Mouse (Mus musculus) liver, adult 2 months (tissue): ENCODE data around the gene Dcpp2. TPM values are rescaled to one million over a fixed set of nuclear protein-coding genes. Genes with fewer than 3 reads are reported as not detected.
A peak's percentile ranks its signal among the peaks of the same experiment; 100 is the strongest.
"Not testable (repeated sequence)": the region's sequence is repeated elsewhere in the genome, so short reads cannot be mapped to it uniquely, and the experiment has no call there.

Experiments used
- DNase-seq: peaks from one replicate; pipeline ENCODE4 v3.0.0-alpha.2; 2011; ENCODE audit warnings: low read depth, low spot score; ENCODE audit errors: extremely low read depth
- H3K27ac ChIP-seq: fragments of 200-500 bp; replicated peaks from 2 replicates; pipeline ENCODE4 v1.5.1; 2012; ENCODE audit warnings: low read depth, mild to moderate bottlenecking, control low read depth, inconsistent platforms, low read length; ENCODE audit not compliant: insufficient read depth
- H3K27me3 ChIP-seq: fragments of 200-500 bp; 2 replicates; pipeline ENCODE4 v1.6.1; 2012; ENCODE audit warnings: mild to moderate bottlenecking, moderate library complexity, low read length, inconsistent platforms; ENCODE audit not compliant: control insufficient read depth, insufficient read depth
- H3K36me3 ChIP-seq: fragments of 200-500 bp; 2 replicates; pipeline ENCODE4 v1.6.1; 2012; ENCODE audit warnings: low read length, inconsistent platforms; ENCODE audit not compliant: control insufficient read depth, insufficient read depth
- H3K4me1 ChIP-seq: fragments of 200-500 bp; 2 replicates; pipeline ENCODE4 v1.6.1; 2011; ENCODE audit warnings: low read length; ENCODE audit not compliant: control insufficient read depth, insufficient read depth
- H3K4me3 ChIP-seq: fragments of 200-500 bp; 2 replicates; pipeline ENCODE4 v1.5.1; 2011; ENCODE audit warnings: low read depth, mild to moderate bottlenecking, control low read depth, low read length, moderate library complexity; ENCODE audit not compliant: insufficient read depth
- H3K79me2 ChIP-seq: fragments of 200-500 bp; 2 replicates; pipeline ENCODE4 v1.6.1; 2012; ENCODE audit warnings: inconsistent platforms, mild to moderate bottlenecking, low read length, moderate library complexity; ENCODE audit not compliant: control insufficient read depth, insufficient read depth
- H3K9ac ChIP-seq: fragments of 200-500 bp; 2 replicates; pipeline ENCODE4 v1.6.1; 2012; ENCODE audit warnings: low read depth, mild to moderate bottlenecking, control low read depth, inconsistent platforms, low read length
- CTCF ChIP-seq: fragments of 200-500 bp; IDR thresholded peaks from 2 replicates; pipeline ENCODE4 v1.5.1; 2011; ENCODE audit warnings: low read depth, low read length, control low read depth
- POLR2A ChIP-seq: fragments of 200-500 bp; IDR thresholded peaks from 2 replicates; pipeline ENCODE4 v1.6.1; 2011; ENCODE audit warnings: low read length, control low read depth; ENCODE audit not compliant: insufficient read depth; ENCODE audit errors: extremely low read depth
- WGBS: fragments of 180-500 bp; shearing (Covaris S2); methylation state at CpG from one replicate; pipeline ENCODE4 v1.1.7; 2018; 5-methylcytosine and 5-hydroxymethylcytosine counted together
- polyA plus RNA-seq: library from polyadenylated mRNA; depleted of rRNA; stranded (reverse); fragments of >200 nt; gene quantifications from 2 replicates; pipeline ENCODE4 v1.2.3, GENCODE M21; 2012; rRNA removed
- total RNA-seq: library from RNA; depleted of rRNA; stranded (reverse); fragments of >200 nt; gene quantifications from 2 replicates; pipeline ENCODE4 v1.2.3, GENCODE M21; 2014; rRNA removed

The Dcpp2 gene
- total and polyA plus RNA-seq, 2 experiments, result not detected

DNA sequence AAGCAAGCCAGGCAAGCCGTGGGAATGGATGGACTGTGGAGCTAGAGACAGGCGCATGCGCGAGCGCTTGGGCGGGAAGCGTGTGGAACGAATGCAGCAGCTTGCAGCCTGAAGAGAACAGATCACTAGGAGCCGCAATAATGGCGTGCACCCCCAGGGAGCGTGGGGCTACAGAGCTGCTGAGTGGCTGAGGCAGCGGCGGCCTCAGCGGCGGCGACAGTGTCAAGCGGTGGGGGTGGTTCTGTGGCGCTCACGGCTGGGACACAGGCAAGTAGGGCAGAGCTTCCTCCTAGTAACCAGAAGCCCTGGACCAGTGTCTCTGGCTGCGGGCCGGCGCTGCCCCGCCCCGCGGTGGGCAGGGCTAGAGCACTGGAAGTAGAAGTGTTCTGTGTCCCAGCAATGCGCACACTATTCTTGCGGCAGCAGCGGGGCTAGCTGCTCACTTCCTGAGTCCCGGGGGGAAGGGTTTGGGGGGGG lies 43.9 kb downstream of the Dcpp2 start:
- Histone ChIP-seq H3K36me3 (no peaks in the 10 kb centered on the region), H3K79me2 (no peaks in the 10 kb centered on the region), H3K27ac (no peak overlapping the region), H3K9ac (peak overlapping the region; percentile 8), H3K4me3 (peak overlapping the region; percentile 66), H3K4me1 (no peaks in the 10 kb centered on the region; the same call in 1 of the 2 replicates), H3K27me3 (no peaks in the 10 kb centered on the region)
- WGBS, result under 1% methylated on average over 29 of the region's 29 CpGs
- DNase-seq, result peak; percentile 79
- TF ChIP-seq CTCF (no peak), POLR2A (peak; percentile 71; the same call in 1 of the 2 replicates)

DNA sequence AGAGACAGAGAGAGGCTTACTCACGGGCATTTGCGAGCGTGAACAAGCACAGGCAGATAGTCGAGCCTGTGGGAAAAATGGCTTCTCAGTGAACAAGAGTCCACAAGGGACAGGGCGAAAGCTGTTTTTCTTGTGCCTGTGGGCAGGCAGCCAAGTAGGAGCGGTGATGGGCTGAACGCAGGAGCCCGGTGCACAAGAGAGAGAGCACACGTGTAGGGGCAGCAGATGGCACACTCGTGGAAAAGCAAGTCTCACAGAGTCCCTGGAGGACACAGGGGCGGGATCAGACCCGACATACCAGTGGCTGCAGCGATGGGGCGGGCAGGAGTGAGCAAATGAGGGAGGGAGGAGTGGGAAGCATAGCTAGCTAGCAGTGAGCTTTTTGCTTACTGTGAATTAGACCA lies 44.4 kb downstream of the Dcpp2 start:
- peak overlapping the region; percentile 66 for H3K4me3 ChIP-seq
- DNase-seq, result peak; percentile 37
- 0% methylated on average over 14 of the region's 14 CpGs for WGBS
- no peaks in the 10 kb centered on the region for H3K79me2 ChIP-seq
- TF ChIP-seq POLR2A (no peak), CTCF (no peak)
- H3K9ac ChIP-seq, result peak overlapping the region; percentile 55
- H3K27ac ChIP-seq, result peak overlapping the region; percentile 47
- H3K36me3 ChIP-seq, result no peaks in the 10 kb centered on the region
- H3K4me1 ChIP-seq, result no peaks in the 10 kb centered on the region; the same call in 1 of the 2 replicates
- no peaks in the 10 kb centered on the region for H3K27me3 ChIP-seq

DNA sequence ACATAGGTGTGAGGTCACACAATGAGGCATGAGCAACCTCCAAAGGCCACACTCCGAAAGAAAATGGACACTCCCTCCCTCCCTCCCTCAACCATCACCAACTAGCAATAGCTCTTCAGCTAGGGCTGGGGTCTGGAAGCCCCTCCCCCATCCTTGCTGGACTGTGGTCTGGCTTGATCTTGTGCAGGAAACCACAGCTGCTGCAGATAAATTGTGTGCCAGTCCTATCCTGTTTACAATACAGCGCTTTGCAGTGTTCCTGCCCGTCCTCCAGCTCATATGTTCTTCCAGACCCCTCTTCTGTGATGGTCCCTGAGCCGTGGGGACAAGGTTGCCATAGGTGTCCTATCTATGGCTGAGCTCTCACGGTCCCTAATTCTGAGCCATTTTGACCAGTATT lies 50.5 kb downstream of the Dcpp2 start:
- H3K36me3 ChIP-seq, result no peaks in the 10 kb centered on the region
- H3K27me3 ChIP-seq, result no peaks in the 10 kb centered on the region
- H3K79me2 ChIP-seq, result no peaks in the 10 kb centered on the region
- H3K27ac ChIP-seq, result no peak overlapping the region
- no peaks in the 10 kb centered on the region for H3K4me1 ChIP-seq
- WGBS, result 76% methylated on average over 5 of the region's 5 CpGs
- H3K4me3 ChIP-seq, result no peak overlapping the region
- no peak overlapping the region for H3K9ac ChIP-seq
- TF ChIP-seq POLR2A (no peak), CTCF (no peak)
- DNase-seq, result no peak

DNA sequence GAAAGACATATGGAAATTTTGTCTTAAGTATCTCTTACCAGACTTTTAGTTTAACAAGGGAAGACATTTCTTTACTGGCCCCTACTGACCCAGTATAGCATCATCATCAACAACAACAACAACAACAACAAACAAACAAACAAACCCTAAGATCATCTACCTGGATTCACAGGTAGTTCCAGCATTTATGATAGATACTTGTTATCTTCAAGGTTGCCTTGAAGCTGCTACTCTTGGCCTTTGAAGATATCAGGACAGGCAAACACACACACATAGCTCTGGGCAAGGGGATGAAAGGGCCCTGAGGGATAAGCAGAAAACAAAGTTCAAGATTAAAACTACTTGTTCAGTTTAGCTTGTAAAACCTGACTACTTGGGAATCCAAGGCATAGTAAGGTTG lies 60.7 kb downstream of the Dcpp2 start, which contains the start of gene Sbp:
Gene Sbp (plus strand): TSS at position 301 of the 400 bp plus-strand sequence.
- H3K27ac ChIP-seq, result no peak within 1 kb of the TSS
- H3K79me2 ChIP-seq, result no peaks in the 10 kb centered on the region
- H3K4me1 ChIP-seq, result no peaks in the 10 kb centered on the region
- H3K36me3 ChIP-seq, result no peaks in the 10 kb centered on the region
- no peak within 1 kb of the TSS for H3K4me3 ChIP-seq
- H3K9ac ChIP-seq, result no peak within 1 kb of the TSS
- DNase-seq, result no peak
- 0 out of 2 replicates have a peak, but pooled peaks cover 3% of the 10 kb centered on the region for H3K27me3 ChIP-seq
- TF ChIP-seq CTCF (no peak), POLR2A (no peak)

DNA sequence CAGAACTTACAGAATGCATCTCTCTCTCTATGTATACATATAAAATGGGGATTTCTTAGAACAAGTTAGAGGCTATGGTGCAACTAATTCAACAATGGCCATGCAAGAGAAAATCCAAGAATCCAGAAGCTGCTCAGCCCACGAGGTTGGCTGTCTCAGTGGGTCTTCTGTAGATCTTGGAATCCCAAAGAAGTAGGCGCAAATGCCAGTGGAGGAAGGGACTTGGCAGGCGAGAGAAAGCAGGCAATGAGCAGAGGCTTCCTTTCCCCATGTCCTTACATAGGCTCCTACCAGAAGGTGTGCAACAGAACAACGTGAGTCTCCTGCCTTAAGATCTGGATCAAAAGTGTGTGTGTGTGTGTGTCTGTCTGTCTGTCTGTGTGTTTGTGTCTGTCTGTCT lies 66.8 kb downstream of the Dcpp2 start:
- H3K4me3 ChIP-seq, H3K9ac ChIP-seq, H3K27me3 ChIP-seq, H3K36me3 ChIP-seq, H3K27ac ChIP-seq, H3K79me2 ChIP-seq, H3K4me1 ChIP-seq, DNase-seq: not testable (repeated sequence)
- 84% methylated on average over 4 of the region's 4 CpGs for whole genome bisulfite sequencing

DNA sequence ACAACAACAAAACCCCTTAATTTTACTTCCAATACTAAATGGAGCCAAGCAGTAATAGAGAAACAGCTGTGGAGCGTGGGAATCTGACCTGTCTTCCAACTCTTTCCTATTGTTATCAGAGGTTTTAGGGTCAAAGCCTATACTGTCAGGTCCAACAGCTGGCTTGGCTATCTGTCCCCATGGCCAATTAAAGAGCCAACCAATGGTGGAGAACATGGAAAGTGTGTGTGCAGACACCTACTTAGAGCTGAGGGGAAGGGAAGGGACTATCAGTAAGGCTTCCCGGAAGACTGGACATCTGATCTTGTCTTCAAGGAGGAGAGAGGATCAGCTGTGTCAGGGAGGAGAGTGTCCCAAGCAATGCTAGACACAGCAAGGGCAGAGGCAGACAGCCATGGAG lies 68.4 kb downstream of the Dcpp2 start:
- 80% methylated on average over 2 of the region's 2 CpGs for WGBS
- no peaks in the 10 kb centered on the region for H3K27me3 ChIP-seq

More for the DNA sequence above, 68.4 kb downstream of the Dcpp2 start:
- Histone ChIP-seq H3K79me2 (no peaks in the 10 kb centered on the region), H3K4me1 (no peaks in the 10 kb centered on the region), H3K36me3 (no peaks in the 10 kb centered on the region), H3K4me3 (no peak overlapping the region), H3K27ac (no peak overlapping the region), H3K9ac (no peak overlapping the region)
- no peak for TF ChIP-seq POLR2A
- TF ChIP-seq CTCF, result no peak
- no peak for DNase-seq

Other genes starting within 250 kb of the Dcpp2 start
- gene Mmp25, start 235.6 kb upstream of the Dcpp2 start, total RNA-seq, result under 0.01 TPM in 1 of 2 replicates, not detected in the other
- gene Mmp25, start 235.6 kb upstream of the Dcpp2 start, polyA plus RNA-seq, result 0.06 and 0.10 TPM in 2 replicates
- 0.09 TPM in 1 of 2 replicates, not detected in the other for gene Bicdl2, start 220.4 kb upstream of the Dcpp2 start, total RNA-seq
- gene Bicdl2, start 220.4 kb upstream of the Dcpp2 start, polyA plus RNA-seq, result 0.05 TPM in 1 of 2 replicates, not detected in the other
- gene Hcfc1r1, start 207.3 kb upstream of the Dcpp2 start, total RNA-seq, result 9.3 and 11.5 TPM in 2 replicates
- 142 and 189 TPM in 2 replicates for gene Hcfc1r1, start 207.3 kb upstream of the Dcpp2 start, polyA plus RNA-seq
- 6.0 and 6.8 TPM in 2 replicates for gene Thoc6, start 207.0 kb upstream of the Dcpp2 start, total RNA-seq
- 10.2 and 10.3 TPM in 2 replicates for gene Thoc6, start 207.0 kb upstream of the Dcpp2 start, polyA plus RNA-seq
- gene Tnfrsf12a, start 203.4 kb upstream of the Dcpp2 start, total RNA-seq, result 4.0 TPM in 2 replicates
- 6.0 and 7.1 TPM in 2 replicates for gene Tnfrsf12a, start 203.4 kb upstream of the Dcpp2 start, polyA plus RNA-seq
- not detected in 2 replicates for gene Cldn6, start 201.6 kb upstream of the Dcpp2 start, total RNA-seq
- 0.46 and 0.54 TPM in 2 replicates for gene Cldn6, start 201.6 kb upstream of the Dcpp2 start, polyA plus RNA-seq
- not detected in 2 replicates for gene Cldn9, start 196.9 kb upstream of the Dcpp2 start, total RNA-seq
- not detected in 2 replicates for gene Cldn9, start 196.9 kb upstream of the Dcpp2 start, polyA plus RNA-seq
- gene 1520401A03Rik, start 158.1 kb upstream of the Dcpp2 start, total RNA-seq, result under 0.01 TPM in 1 of 2 replicates, not detected in the other
- not detected in 2 replicates for gene 1520401A03Rik, start 158.1 kb upstream of the Dcpp2 start, polyA plus RNA-seq
- 0.18 and 1.0 TPM in 2 replicates for gene Pkmyt1, start 154.5 kb upstream of the Dcpp2 start, total RNA-seq
- 1.6 and 2.6 TPM in 2 replicates for gene Pkmyt1, start 154.5 kb upstream of the Dcpp2 start, polyA plus RNA-seq
- gene Paqr4, start 140.0 kb upstream of the Dcpp2 start, total RNA-seq, result 1.3 and 1.6 TPM in 2 replicates
- gene Paqr4, start 140.0 kb upstream of the Dcpp2 start, polyA plus RNA-seq, result 3.1 and 3.7 TPM in 2 replicates
- not detected in 2 replicates for gene Kremen2, start 135.0 kb upstream of the Dcpp2 start, total RNA-seq
- gene Kremen2, start 135.0 kb upstream of the Dcpp2 start, polyA plus RNA-seq, result 0.06 TPM in 1 of 2 replicates, not detected in the other
- 11.1 and 12.6 TPM in 2 replicates for gene Flywch1, start 109.3 kb upstream of the Dcpp2 start, total RNA-seq
- 13.8 and 14.2 TPM in 2 replicates for gene Flywch1, start 109.3 kb upstream of the Dcpp2 start, polyA plus RNA-seq
- gene Flywch2, start 94.8 kb upstream of the Dcpp2 start, total RNA-seq, result 1.5 and 1.8 TPM in 2 replicates
- gene Flywch2, start 94.8 kb upstream of the Dcpp2 start, polyA plus RNA-seq, result 1.5 and 2.6 TPM in 2 replicates
- 33.0 and 46.5 TPM in 2 replicates for gene Srrm2, start 90.3 kb upstream of the Dcpp2 start, total RNA-seq
- gene Srrm2, start 90.3 kb upstream of the Dcpp2 start, polyA plus RNA-seq, result 177 and 316 TPM in 2 replicates
- 153 and 187 TPM in 2 replicates for gene Elob, start 51.7 kb upstream of the Dcpp2 start, total RNA-seq
- gene Elob, start 51.7 kb upstream of the Dcpp2 start, polyA plus RNA-seq, result 276 and 336 TPM in 2 replicates
- gene Prss33, start 44.8 kb upstream of the Dcpp2 start, total RNA-seq, result not detected in 2 replicates
- gene Prss33, start 44.8 kb upstream of the Dcpp2 start, polyA plus RNA-seq, result not detected in 2 replicates
- gene Prss32, start 37.0 kb upstream of the Dcpp2 start, total RNA-seq, result not detected in 2 replicates
- gene Prss32, start 37.0 kb upstream of the Dcpp2 start, polyA plus RNA-seq, result 0.24 and 0.45 TPM in 2 replicates
- 0.13 TPM in 1 of 2 replicates, not detected in the other for gene Prss41, start 36.7 kb upstream of the Dcpp2 start, total RNA-seq
- 0.05 and 0.16 TPM in 2 replicates for gene Prss41, start 36.7 kb upstream of the Dcpp2 start, polyA plus RNA-seq
- gene Prss21, start 12.8 kb upstream of the Dcpp2 start, total RNA-seq, result not detected in 2 replicates
- not detected in 2 replicates for gene Prss21, start 12.8 kb upstream of the Dcpp2 start, polyA plus RNA-seq
- gene Dcpp1, start within 50 bp of the Dcpp2 start, total RNA-seq, result not detected in 2 replicates
- gene Dcpp1, start within 50 bp of the Dcpp2 start, polyA plus RNA-seq, result not detected in 2 replicates
- not detected in 2 replicates for gene Dcpp3, start 36.6 kb downstream of the Dcpp2 start, total RNA-seq
- gene Dcpp3, start 36.6 kb downstream of the Dcpp2 start, polyA plus RNA-seq, result not detected in 2 replicates
- gene Sbp, start 60.8 kb downstream of the Dcpp2 start, total RNA-seq, result not detected in 2 replicates
- gene Sbp, start 60.8 kb downstream of the Dcpp2 start, polyA plus RNA-seq, result not detected in 2 replicates
- gene Sbpl, start 74.4 kb downstream of the Dcpp2 start, total RNA-seq, result not detected in 2 replicates
- not detected in 2 replicates for gene Sbpl, start 74.4 kb downstream of the Dcpp2 start, polyA plus RNA-seq
- 0.13 and 0.18 TPM in 2 replicates for gene Prss30, start 99.7 kb downstream of the Dcpp2 start, total RNA-seq
- 0.16 TPM in 2 replicates for gene Prss30, start 99.7 kb downstream of the Dcpp2 start, polyA plus RNA-seq
- gene Prss22, start 117.2 kb downstream of the Dcpp2 start, total RNA-seq, result not detected in 2 replicates
- gene Prss22, start 117.2 kb downstream of the Dcpp2 start, polyA plus RNA-seq, result not detected in 2 replicates
- not detected in 2 replicates for gene Prss27, start 157.3 kb downstream of the Dcpp2 start, total RNA-seq
- gene Prss27, start 157.3 kb downstream of the Dcpp2 start, polyA plus RNA-seq, result not detected in 2 replicates
- 4.5 and 4.6 TPM in 2 replicates for gene Kctd5, start 192.6 kb downstream of the Dcpp2 start, total RNA-seq
- gene Kctd5, start 192.6 kb downstream of the Dcpp2 start, polyA plus RNA-seq, result 4.6 and 6.0 TPM in 2 replicates